Mouse (Mus musculus) liver, embryonic 14.5 days (tissue): ENCODE data around the gene Hipk1. TPM values are rescaled to one million over a fixed set of nuclear protein-coding genes. Genes with fewer than 3 reads are reported as not detected.

ENCODE experiments used
- ATAC-seq: fragments of 200-750 bp; cut with Nextera tagmentation; 2 replicates; pipeline ENCODE4 v1.8.0; 2017; ENCODE audit warnings: moderate number of reproducible peaks, mild to moderate bottlenecking, moderate library complexity; ENCODE audit not compliant: insufficient read depth
- DNase-seq, 3 experiments: peaks; one replicate each; pipeline ENCODE4 v3.0.0-alpha.2; 2012 to 2013; ENCODE audit warnings: low read depth in 3 of 3, low spot score in 3 of 3
- H3K27ac ChIP-seq: fragments of 300-500 bp; sonication (generic); 2 replicates; pipeline ENCODE4 v1.5.1; 2014; ENCODE audit warnings: moderate library complexity, mild to moderate bottlenecking, control low read depth, inconsistent platforms
- H3K27me3 ChIP-seq: fragments of 300-500 bp; sonication (generic); 2 replicates; pipeline ENCODE4 v1.6.1; 2014; ENCODE audit warnings: mild to moderate bottlenecking, low read length, moderate library complexity; ENCODE audit not compliant: control insufficient read depth, insufficient read depth
- H3K36me3 ChIP-seq: fragments of 300-500 bp; sonication (generic); replicated peaks from 2 replicates; pipeline ENCODE4 v1.6.1; 2014; ENCODE audit warnings: low read depth; ENCODE audit not compliant: control insufficient read depth, insufficient read depth
- H3K4me1 ChIP-seq, 2 experiments: fragments of 200-500 bp in 1 of 2; fragments of 300-500 bp in 1 of 2; sonication (generic) in 1 of 2; replicated peaks; 2 replicates each; pipeline ENCODE4 v1.6.1; 2012 to 2014; ENCODE audit warnings: antibody characterized with exemption in 1 of 2, inconsistent platforms in 1 of 2, low read length in 1 of 2; ENCODE audit not compliant: control insufficient read depth in 2 of 2, insufficient read depth in 2 of 2
- H3K4me2 ChIP-seq: fragments of 300-500 bp; sonication (generic); 2 replicates; pipeline ENCODE4 v1.6.1; 2014; ENCODE audit warnings: low read depth, mild to moderate bottlenecking, control low read depth, moderate library complexity
- H3K4me3 ChIP-seq, 2 experiments: fragments of 200-500 bp in 1 of 2; fragments of 300-500 bp in 1 of 2; sonication (generic) in 1 of 2; 2 replicates each; pipeline ENCODE4 v1.5.1; 2012 to 2014; ENCODE audit warnings: low read depth in 2 of 2, low read length in 2 of 2, mild to moderate bottlenecking in 2 of 2, control low read depth in 1 of 2, inconsistent platforms in 1 of 2, moderate library complexity in 1 of 2; ENCODE audit not compliant: insufficient read depth in 1 of 2
- H3K9ac ChIP-seq: fragments of 300-500 bp; sonication (generic); replicated peaks from 2 replicates; pipeline ENCODE4 v1.6.1; 2014; ENCODE audit warnings: mild to moderate bottlenecking, control low read depth, moderate library complexity
- H3K9me3 ChIP-seq: fragments of 300-500 bp; sonication (generic); 2 replicates; pipeline ENCODE4 v1.6.1; 2016; ENCODE audit warnings: low read length, mixed read lengths; ENCODE audit not compliant: control insufficient read depth
- CTCF ChIP-seq: IDR thresholded peaks from 2 replicates; pipeline ENCODE4 v1.5.1; 2016; ENCODE audit warnings: antibody characterized with exemption, low read depth, control low read depth
- EP300 ChIP-seq: IDR thresholded peaks from 2 replicates; pipeline ENCODE4 v1.6.1; 2016; ENCODE audit warnings: antibody characterized with exemption, low read depth
- WGBS: fragments of 180-500 bp; shearing (Covaris S2); extraction: QIAGEN DNeasy Blood & Tissue Kit; methylation state at CpG from one replicate; pipeline ENCODE4 v1.1.7; 2014; ENCODE audit not compliant: insufficient replicate concordance; 5-methylcytosine and 5-hydroxymethylcytosine counted together
- polyA plus RNA-seq, 2 experiments: library from polyadenylated mRNA; depleted of rRNA in 1 of 2; stranded (reverse) in 1 of 2; unstranded in 1 of 2; fragments of >200 nt; fragmentation: Nextera tagmentation in 1 of 2; extraction: Ambion mirVana in 1 of 2; gene quantifications; 2 replicates each; pipeline versions ENCODE4 v1.2.1 to v1.2.3; 2012 to 2014

Hipk1 gene
- polyA plus RNA-seq, 2 experiments = 17.1 to 22.4 TPM

DNA sequence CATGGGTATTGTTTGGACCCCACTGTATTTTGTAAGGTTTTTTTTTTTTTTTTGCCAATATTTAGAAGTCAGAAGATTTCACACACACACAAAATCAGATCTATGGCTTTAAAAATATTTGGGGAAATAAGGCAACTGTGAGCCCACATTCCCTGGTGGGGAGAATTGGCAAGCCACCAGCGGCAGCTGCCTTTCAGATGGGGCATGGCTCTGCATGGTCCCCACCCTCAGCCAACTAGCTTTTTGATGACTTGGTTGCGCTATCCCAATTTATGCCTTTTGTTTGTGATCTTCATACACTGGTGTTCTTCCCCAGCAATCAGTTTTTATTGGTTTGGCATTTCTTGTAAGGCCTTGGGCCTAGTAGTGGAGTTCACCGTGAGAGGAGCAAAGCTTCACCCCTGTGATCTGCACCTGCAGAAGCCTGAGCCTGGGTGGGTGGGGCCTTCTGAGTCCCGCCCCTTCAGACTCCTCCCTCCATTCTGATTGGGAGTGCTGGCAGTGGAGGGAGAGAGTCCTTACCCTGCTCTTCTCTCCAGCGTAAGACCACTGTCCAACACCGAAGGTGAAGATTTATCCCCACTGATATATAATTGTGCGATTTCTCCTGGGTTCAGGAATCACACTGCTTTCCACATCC lies 77.0 kb downstream of the Hipk1 start:
- Histone ChIP-seq H3K9me3 (no peaks in the 10 kb centered on the region), H3K4me1 (no peaks in the 10 kb centered on the region), H3K27ac (no peak overlapping the region), H3K27me3 (no peaks in the 10 kb centered on the region), H3K9ac (no peak overlapping the region), H3K36me3 (no peaks in the 10 kb centered on the region), H3K4me2 (no peak overlapping the region), H3K4me3 (no peak overlapping the region)
- 56% methylated on average over 7 of the region's 7 CpGs for WGBS
- ATAC-seq = no peak
- TF ChIP-seq CTCF (no peak), EP300 (no peak)
- DNase-seq = no peak

DNA sequence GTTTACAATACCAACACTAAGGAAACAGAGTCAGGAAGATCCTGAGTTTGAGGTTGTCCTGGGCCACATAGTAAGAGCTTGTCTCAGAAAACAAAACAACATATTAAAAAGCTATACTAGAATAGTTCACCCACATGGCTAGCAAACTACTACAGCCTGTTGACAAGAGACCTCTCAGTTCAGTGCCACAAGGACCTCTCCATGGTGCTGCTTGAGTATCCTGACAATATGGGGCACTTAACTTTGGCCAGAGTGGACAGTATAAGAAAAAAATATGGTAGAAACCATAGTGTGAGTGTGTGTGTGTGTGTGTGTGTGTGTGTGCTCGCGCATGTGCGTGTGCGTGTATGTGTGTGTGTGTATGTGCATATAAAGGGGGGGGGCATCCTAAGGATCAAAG lies 79.2 kb downstream of the Hipk1 start:
- TF ChIP-seq CTCF = no peak
- no peak for TF ChIP-seq EP300
- no peaks in the 10 kb centered on the region for H3K36me3 ChIP-seq
- no peaks in the 10 kb centered on the region for H3K9me3 ChIP-seq
- H3K4me3 ChIP-seq = no peak overlapping the region
- no peak for ATAC-seq
- no peaks in the 10 kb centered on the region for H3K4me1 ChIP-seq
- no peak overlapping the region for H3K9ac ChIP-seq
- no peak overlapping the region for H3K27ac ChIP-seq
- no peaks in the 10 kb centered on the region for H3K27me3 ChIP-seq
- DNase-seq = no peak
- WGBS = 88% methylated on average over 4 of the region's 4 CpGs
- H3K4me2 ChIP-seq = no peak overlapping the region

DNA sequence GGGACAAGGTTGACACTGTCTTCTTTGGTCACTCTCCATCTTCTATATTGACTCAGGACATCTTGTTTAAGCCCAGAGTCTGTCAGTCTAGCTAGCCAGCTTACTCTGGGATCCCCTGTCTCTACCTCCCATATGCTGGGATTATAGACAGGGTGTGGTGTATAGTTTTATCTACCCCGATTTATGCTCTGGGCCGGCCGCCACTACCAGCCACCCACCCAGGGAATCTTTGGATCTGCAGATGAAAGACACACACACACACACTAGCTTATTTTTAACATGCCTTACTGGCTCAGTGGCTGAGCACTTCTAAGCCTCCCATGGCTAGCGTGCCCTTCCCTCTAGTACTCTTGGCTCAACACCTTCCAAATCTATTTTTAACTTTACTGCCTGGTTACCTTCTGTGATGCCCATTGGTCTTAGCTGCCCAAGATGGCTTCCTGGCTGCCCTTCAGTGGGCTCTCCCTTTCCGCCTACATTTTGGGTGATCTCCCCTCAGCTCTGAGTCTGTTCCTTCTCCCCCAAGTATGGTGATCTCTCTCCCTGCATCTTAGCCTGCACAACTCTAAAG lies 81.8 kb downstream of the Hipk1 start:
- Histone ChIP-seq H3K4me2 (no peak overlapping the region), H3K4me1 (no peaks in the 10 kb centered on the region), H3K9me3 (no peaks in the 10 kb centered on the region), H3K9ac (no peak overlapping the region), H3K27me3 (no peaks in the 10 kb centered on the region), H3K4me3 (no peak overlapping the region), H3K27ac (no peak overlapping the region), H3K36me3 (no peaks in the 10 kb centered on the region)
- 64% methylated on average over 5 of the region's 5 CpGs for WGBS
- ATAC-seq (no peak), DNase-seq (no peak)
- TF ChIP-seq EP300 (no peak), CTCF (no peak)

DNA sequence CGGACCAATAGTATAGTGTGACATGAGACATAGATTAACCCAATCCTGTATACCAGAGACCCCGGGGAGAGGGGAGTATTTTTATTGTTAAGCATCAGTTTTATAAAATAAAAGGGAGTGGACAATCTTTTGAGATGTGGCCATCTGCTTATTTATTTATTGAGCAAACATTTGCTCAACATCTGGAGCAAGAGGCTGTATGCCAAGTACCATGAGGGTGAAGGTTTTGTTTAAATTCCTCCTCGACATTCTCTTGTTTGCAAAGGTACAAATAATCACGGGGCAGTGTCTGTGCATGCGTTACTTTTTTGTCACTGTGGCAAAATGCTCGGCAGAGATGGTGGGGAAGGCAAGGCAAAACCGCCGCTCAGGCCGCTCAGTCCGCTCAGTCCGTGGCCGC lies 85.9 kb downstream of the Hipk1 start:
- TF ChIP-seq CTCF = no peak
- no peak for TF ChIP-seq EP300
- no peaks in the 10 kb centered on the region for H3K36me3 ChIP-seq
- ATAC-seq (no peak), DNase-seq (no peak)
- H3K9me3 ChIP-seq = no peaks in the 10 kb centered on the region
- H3K4me1 ChIP-seq = no peaks in the 10 kb centered on the region
- H3K27me3 ChIP-seq = no peaks in the 10 kb centered on the region
- H3K9ac ChIP-seq = no peak overlapping the region
- H3K4me2 ChIP-seq = no peak overlapping the region
- H3K27ac ChIP-seq = no peak overlapping the region
- 73% methylated on average over 12 of the region's 12 CpGs for WGBS
- H3K4me3 ChIP-seq = no peak overlapping the region

DNA sequence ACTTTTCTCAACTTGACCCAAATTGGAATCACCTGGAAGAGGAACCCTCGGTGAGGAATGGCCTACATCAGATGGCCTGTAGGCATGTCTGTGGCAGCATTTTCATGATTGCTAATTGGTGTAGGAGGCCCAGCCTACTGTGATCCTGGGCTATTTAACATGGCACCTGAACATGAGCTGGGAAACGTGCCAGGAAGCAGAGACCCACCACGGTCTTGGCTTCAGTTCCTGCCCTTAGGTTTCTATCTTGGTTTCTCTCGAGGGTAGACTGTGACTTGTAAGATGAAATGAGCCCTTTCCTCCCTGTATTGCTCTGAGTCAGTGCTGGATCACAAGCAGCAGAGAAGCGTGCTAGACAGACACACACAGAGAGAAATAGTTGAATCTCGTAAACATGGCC lies 86.7 kb downstream of the Hipk1 start:
- TF ChIP-seq EP300 (no peak), CTCF (no peak)
- Histone ChIP-seq H3K4me1 (no peaks in the 10 kb centered on the region), H3K4me2 (no peak overlapping the region), H3K36me3 (no peaks in the 10 kb centered on the region), H3K4me3 (no peak overlapping the region), H3K27me3 (no peaks in the 10 kb centered on the region), H3K9ac (no peak overlapping the region), H3K27ac (no peak overlapping the region), H3K9me3 (no peaks in the 10 kb centered on the region)
- DNase-seq (no peak), ATAC-seq (no peak)
- 58% methylated on average over 6 of the region's 6 CpGs for WGBS
